Mouse (Mus musculus) forebrain, embryonic 16.5 days (tissue): Measurements from ENCODE around the gene Gm44973. TPM values are rescaled to one million over a fixed set of nuclear protein-coding genes. Genes with fewer than 3 reads are reported as not detected.
"Not testable (repeated sequence)": the region's sequence is repeated elsewhere in the genome, so short reads cannot be mapped to it uniquely, and the experiment has no call there.

Experiments used
- ATAC-seq: fragments of 200-750 bp; cut with Nextera tagmentation; 2 replicates; pipeline ENCODE4 v1.8.0; 2017; ENCODE audit warnings: mild to moderate bottlenecking, moderate library complexity
- H3K27ac ChIP-seq: fragments of 300-500 bp; sonication (generic); 2 replicates; pipeline ENCODE4 v1.5.1; 2014; ENCODE audit warnings: low read length, control low read depth
- H3K27me3 ChIP-seq: fragments of 300-500 bp; sonication (generic); replicated peaks from 2 replicates; pipeline ENCODE4 v1.6.1; 2014; ENCODE audit warnings: low read length; ENCODE audit not compliant: control insufficient read depth, insufficient read depth
- H3K36me3 ChIP-seq: fragments of 300-500 bp; sonication (generic); 2 replicates; pipeline ENCODE4 v1.6.1; 2014; ENCODE audit not compliant: control insufficient read depth, insufficient read depth
- H3K4me1 ChIP-seq: fragments of 300-500 bp; sonication (generic); replicated peaks from 2 replicates; pipeline ENCODE4 v1.6.1; 2014; ENCODE audit warnings: low read length; ENCODE audit not compliant: control insufficient read depth, insufficient read depth
- H3K4me2 ChIP-seq: fragments of 300-500 bp; sonication (generic); 2 replicates; pipeline ENCODE4 v1.6.1; 2014; ENCODE audit warnings: mild to moderate bottlenecking, low read length, control low read depth
- H3K4me3 ChIP-seq: fragments of 300-500 bp; sonication (generic); replicated peaks from 2 replicates; pipeline ENCODE4 v1.5.1; 2014; ENCODE audit warnings: mild to moderate bottlenecking, low read length, control low read depth
- H3K9ac ChIP-seq: fragments of 300-500 bp; sonication (generic); replicated peaks from 2 replicates; pipeline ENCODE4 v1.6.1; 2014; ENCODE audit warnings: low read depth, low read length, control low read depth
- H3K9me3 ChIP-seq: fragments of 300-500 bp; sonication (generic); 2 replicates; pipeline ENCODE4 v1.6.1; 2016; ENCODE audit warnings: low read length; ENCODE audit not compliant: control insufficient read depth
- WGBS: fragments of 180-500 bp; shearing (Covaris S2); extraction: QIAGEN DNeasy Blood & Tissue Kit; methylation state at CpG from one replicate; pipeline ENCODE4 v1.1.7; 2014; 5-methylcytosine and 5-hydroxymethylcytosine counted together
- polyA plus RNA-seq: library from polyadenylated mRNA; unstranded; fragments of >200 nt; fragmentation: Nextera tagmentation; extraction: Ambion mirVana; gene quantifications from 2 replicates; pipeline ENCODE4 v1.2.1, GENCODE M21; 2015

Gm44973 gene
- polyA plus RNA-seq, 1 experiment from 2014 or later = not detected

DNA sequence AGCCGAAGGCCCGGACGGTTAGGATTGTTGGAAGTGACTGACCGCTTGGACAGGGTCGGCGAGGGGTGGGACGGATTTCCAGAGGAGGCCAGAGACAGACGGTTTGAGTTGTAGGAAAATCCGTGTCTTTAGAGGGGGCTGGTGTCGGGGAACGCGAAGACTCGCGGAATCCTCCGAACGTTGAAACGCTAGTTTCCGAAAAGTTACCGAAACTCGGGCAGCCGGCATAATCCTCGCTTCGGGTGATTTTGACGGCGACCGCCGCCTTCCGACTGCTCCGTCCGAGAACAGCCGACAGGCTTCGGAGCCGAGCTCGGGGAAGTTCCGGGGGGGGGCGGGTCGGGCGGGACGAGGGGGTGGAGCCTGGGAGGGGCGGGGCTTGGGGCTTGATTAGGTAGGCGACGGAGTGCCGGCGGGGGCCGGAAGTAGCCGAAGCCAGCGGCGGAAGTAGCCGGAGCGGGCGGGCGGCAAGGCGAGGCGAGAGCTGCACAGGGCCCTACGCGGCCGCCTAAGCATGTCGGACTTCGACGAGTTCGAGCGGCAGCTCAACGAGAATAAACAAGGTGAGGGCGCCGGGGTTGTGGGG lies 46.6 kb downstream of the Gm44973 start, which contains the start of gene U2af2:
Gene U2af2, plus strand, starts transcription at position 370 of the 586 bp plus-strand sequence.
- H3K27ac ChIP-seq = peak within 1 kb of the TSS; percentile 96
- peak within 1 kb of the TSS; percentile 97 for H3K4me2 ChIP-seq
- peaks cover 50% of the 10 kb centered on the region for H3K4me1 ChIP-seq
- peak; percentile 76 for ATAC-seq
- peak within 1 kb of the TSS; percentile 83 for H3K4me3 ChIP-seq
- H3K9me3 ChIP-seq = no peaks in the 10 kb centered on the region
- 0 out of 2 replicates have a peak, but pooled peaks cover 3% of the 10 kb centered on the region for H3K36me3 ChIP-seq
- H3K27me3 ChIP-seq = peaks cover 7% of the 10 kb centered on the region; the same call in 1 of the 2 replicates
- under 1% methylated on average over 65 of the region's 65 CpGs for WGBS
- peak within 1 kb of the TSS; percentile 71 for H3K9ac ChIP-seq

- H3K4me2 ChIP-seq = peak overlapping the region; percentile 97
- ATAC-seq = peak; percentile 36
- WGBS = 0% methylated on average over 42 of the region's 51 CpGs
Observed at GRCm38 (mm10) chr7:5062360-5063001, 47.2 kb downstream of the Gm44973 start.

GRCm38 (mm10) chr7:5064886-5065285 lies 49.6 kb downstream of the Gm44973 start:
- Histone ChIP-seq H3K27me3 (no peaks in the 10 kb centered on the region), H3K4me3 (no peak overlapping the region), H3K9me3 (no peaks in the 10 kb centered on the region), H3K9ac (no peak overlapping the region), H3K36me3 (peaks cover 11% of the 10 kb centered on the region), H3K4me1 (peaks cover 35% of the 10 kb centered on the region), H3K27ac (no peak overlapping the region), H3K4me2 (no peak overlapping the region)
- no peak for ATAC-seq
- 92% methylated on average over 6 of the region's 6 CpGs for WGBS

More at GRCm38 (mm10) chr7:5062360-5063001, 47.2 kb downstream of the Gm44973 start:
- Histone ChIP-seq H3K4me1 (peaks cover 45% of the 10 kb centered on the region), H3K27ac (peak overlapping the region; percentile 96), H3K27me3 (peaks cover 5% of the 10 kb centered on the region; the same call in 1 of the 2 replicates), H3K4me3 (peak overlapping the region; percentile 83), H3K9me3 (no peaks in the 10 kb centered on the region), H3K9ac (peak overlapping the region; percentile 65), H3K36me3 (0 out of 2 replicates have a peak, but pooled peaks cover 3% of the 10 kb centered on the region)

GRCm38 (mm10) chr7:5073586-5073985 lies 58.3 kb downstream of the Gm44973 start:
- Histone ChIP-seq H3K36me3 (peaks cover 41% of the 10 kb centered on the region), H3K9me3 (no peaks in the 10 kb centered on the region), H3K27ac (no peak overlapping the region), H3K27me3 (no peaks in the 10 kb centered on the region), H3K4me3 (no peak overlapping the region), H3K9ac (no peak overlapping the region), H3K4me1 (no peaks in the 10 kb centered on the region), H3K4me2 (no peak overlapping the region)
- no peak for ATAC-seq
- 90% methylated on average over 1 of the region's 1 CpGs for WGBS

- Histone ChIP-seq H3K4me3 (no peak overlapping the region), H3K36me3 (peaks cover 38% of the 10 kb centered on the region)
- WGBS = 93% methylated on average over 5 of the region's 5 CpGs
Observed at GRCm38 (mm10) chr7:5074984-5075383, 59.7 kb downstream of the Gm44973 start.

DNA sequence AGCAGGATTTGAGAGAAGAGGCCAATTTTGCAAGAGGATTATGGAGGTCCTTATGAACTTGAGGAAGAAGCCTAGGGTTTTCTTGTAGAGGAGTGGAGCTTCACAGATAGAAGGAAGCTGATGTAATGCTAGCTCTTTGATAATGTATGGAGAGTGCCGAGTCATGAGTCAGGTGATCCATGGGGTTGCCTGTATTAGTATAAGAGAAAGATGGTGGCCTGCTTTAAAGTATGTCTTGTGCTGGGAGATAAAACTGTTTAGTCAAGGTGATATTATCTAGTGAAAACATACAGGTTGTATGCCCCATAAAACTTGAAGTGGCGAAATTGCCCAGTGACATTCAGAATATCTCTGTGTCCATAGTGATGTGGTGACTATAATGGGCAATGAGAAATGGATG lies 61.6 kb downstream of the Gm44973 start:
- H3K4me3 ChIP-seq = no peak overlapping the region
- peaks cover 23% of the 10 kb centered on the region for H3K36me3 ChIP-seq
- no peaks in the 10 kb centered on the region for H3K9me3 ChIP-seq
- no peaks in the 10 kb centered on the region for H3K27me3 ChIP-seq
- 94% methylated on average over 2 of the region's 2 CpGs for WGBS
- H3K4me1 ChIP-seq = peaks cover 14% of the 10 kb centered on the region
- ATAC-seq = no peak
- no peak overlapping the region for H3K27ac ChIP-seq
- H3K9ac ChIP-seq = no peak overlapping the region
- no peak overlapping the region for H3K4me2 ChIP-seq

More at GRCm38 (mm10) chr7:5074984-5075383, 59.7 kb downstream of the Gm44973 start:
- Histone ChIP-seq H3K4me2 (no peak overlapping the region), H3K27me3 (no peaks in the 10 kb centered on the region), H3K27ac (no peak overlapping the region), H3K9me3 (no peaks in the 10 kb centered on the region), H3K9ac (no peak overlapping the region), H3K4me1 (no peaks in the 10 kb centered on the region)
- no peak for ATAC-seq

DNA sequence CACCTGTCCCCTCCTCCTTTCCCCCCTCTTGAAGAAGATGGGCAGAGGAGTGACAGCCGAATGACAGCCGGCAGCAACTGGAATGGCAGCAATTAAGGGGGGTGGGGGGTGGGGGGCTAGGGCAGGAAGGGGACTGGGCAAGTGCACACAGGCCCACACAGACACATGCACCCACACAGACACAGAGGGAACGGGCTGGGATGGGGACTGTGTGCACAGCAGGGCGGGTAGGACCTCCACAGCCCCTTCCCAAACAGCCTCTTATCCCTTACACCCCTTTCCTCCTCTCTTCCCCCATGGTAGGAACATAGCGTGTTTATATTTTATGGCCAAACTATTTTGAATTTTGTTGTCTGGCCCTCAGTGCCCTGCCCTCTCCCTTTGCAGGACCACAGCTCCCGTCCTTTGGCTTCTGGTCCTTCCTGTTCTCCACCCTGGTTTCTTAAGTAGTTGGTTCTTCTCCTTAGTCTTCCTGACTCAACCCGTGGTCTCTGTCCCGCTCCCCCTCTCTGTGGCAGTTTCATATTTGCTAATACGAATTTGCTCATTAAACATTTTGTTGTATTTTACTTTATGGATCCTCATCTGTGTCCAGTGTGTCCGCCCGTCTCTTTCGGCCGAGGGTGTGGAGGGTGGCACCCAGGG lies 64.2 kb downstream of the Gm44973 start:
- H3K4me3 ChIP-seq = peak overlapping the region; percentile 89
- peak overlapping the region; percentile 50 for H3K4me2 ChIP-seq
- H3K27me3 ChIP-seq, H3K9me3 ChIP-seq, H3K9ac ChIP-seq: not testable (repeated sequence)
- WGBS = 50% methylated on average over 8 of the region's 13 CpGs
- H3K27ac ChIP-seq = peak overlapping the region; percentile 54; the same call in 1 of the 2 replicates
- H3K36me3 ChIP-seq = peaks cover 21% of the 10 kb centered on the region
- peak; percentile 41 for ATAC-seq
- peaks cover 19% of the 10 kb centered on the region for H3K4me1 ChIP-seq

DNA sequence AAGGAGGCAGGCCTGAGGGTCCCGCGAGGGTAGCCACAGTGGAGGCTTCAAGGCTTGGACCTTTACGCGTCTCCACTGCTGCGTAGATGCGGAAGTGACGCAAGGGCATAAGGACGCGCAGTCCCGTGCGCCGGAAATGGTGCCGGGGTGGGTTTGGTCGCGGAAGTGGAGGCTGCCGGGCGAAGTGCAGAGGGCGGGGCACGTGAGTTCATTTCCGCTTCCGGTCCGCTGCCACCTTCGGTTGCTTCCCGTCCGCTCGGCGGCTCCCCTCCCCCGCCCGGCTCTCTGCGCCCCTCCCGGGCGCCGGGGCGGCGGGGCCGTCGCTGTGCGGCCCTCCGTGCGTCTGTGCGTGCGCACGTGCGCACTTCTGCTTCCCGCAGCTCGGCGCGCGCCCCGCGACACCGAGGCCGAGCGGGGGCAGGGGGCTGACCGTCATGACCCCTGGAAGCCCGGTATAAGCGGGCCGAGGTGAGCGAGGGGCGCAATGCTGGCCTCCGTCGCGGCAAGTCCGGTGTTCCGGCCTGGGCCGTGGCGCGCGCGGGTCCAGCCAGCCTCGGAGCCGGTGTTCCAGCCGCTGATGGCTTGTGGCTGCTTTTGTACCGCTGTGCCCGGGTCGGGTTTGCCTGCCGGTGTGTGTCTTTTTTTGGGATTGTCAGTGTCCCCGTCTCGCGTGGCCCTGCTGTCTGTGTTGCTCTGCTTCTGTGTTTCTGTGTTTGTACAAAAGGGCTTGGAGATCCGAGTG lies 64.9 kb downstream of the Gm44973 start, which contains the start of gene Epn1:
Gene Epn1, plus strand, starts transcription at position 226 of the 742 bp plus-strand sequence.
- Histone ChIP-seq H3K27ac (peak within 1 kb of the TSS; percentile 86), H3K4me2 (peak within 1 kb of the TSS; percentile 90), H3K9me3 (no peaks in the 10 kb centered on the region), H3K36me3 (peaks cover 23% of the 10 kb centered on the region), H3K4me3 (peak within 1 kb of the TSS; percentile 89), H3K9ac (peak within 1 kb of the TSS; percentile 96), H3K4me1 (peaks cover 21% of the 10 kb centered on the region), H3K27me3 (no peaks in the 10 kb centered on the region)
- under 1% methylated on average over 74 of the region's 81 CpGs for WGBS
- peak; percentile 98 for ATAC-seq
